ENCODE assay signal across 16 mouse cellular contexts in genomic region chr1:152609547-152609946, GRCm38 (mm10).
DNase-seq lines count a peak whose midpoint lies in the region; ATAC-seq and TF ChIP-seq lines count a peak whose summit lies in the region.
"Had no signal": no experiment of that assay in that cellular context is flagged by ENCODE, and none has a peak within 500 bp of the region (broad histone marks: within the 10 kb centered on the region; RNA-seq: fewer than 3 reads in every experiment).

No protein-coding gene starts in this region.

- peaks cover 3% of the 10 kb centered on the region; the same call in 1 of the 2 replicates for H3K36me3 ChIP-seq in liver, embryonic 12.5 days
- peaks cover 31% of the 10 kb centered on the region for H3K36me3 ChIP-seq in heart, postnatal 0 days (replicated peaks; ENCODE audit: control insufficient read depth, insufficient read depth, low read length)
- no peaks in the 10 kb centered on the region for H3K36me3 ChIP-seq in forebrain, postnatal 0 days (ENCODE audit: insufficient read depth)
- H3K36me3 ChIP-seq: hindbrain, embryonic 13.5 days had no signal

- DNase-seq in heart, adult 11 months, result peak; percentile 93
- no peak for DNase-seq in heart, postnatal 25 days (ENCODE audit: low spot score)
- DNase-seq in liver, result no peak
- DNase-seq in heart, postnatal 0 days (ENCODE audit: low spot score), result no peak
- peak; percentile 48 to 62 for DNase-seq in kidney, postnatal 4 days
- no peak for DNase-seq in forebrain, postnatal 0 days
- DNase-seq in right cerebral cortex, adult 18-20 months, result no peak
- DNase-seq: midbrain, embryonic 14.5 days; retina, postnatal 1 day; spleen, adult 18-20 months; thymus, adult 18-20 months had no signal

- peaks cover 49% of the 10 kb centered on the region for H3K4me1 ChIP-seq in liver, embryonic 12.5 days
- H3K4me1 ChIP-seq in heart, postnatal 0 days (ENCODE audit: control insufficient read depth, insufficient read depth), result peaks cover 65% of the 10 kb centered on the region
- H3K4me1 ChIP-seq in forebrain, postnatal 0 days (ENCODE audit: insufficient read depth), result 0 out of 2 replicates have a peak, but pooled peaks cover 7% of the 10 kb centered on the region

- WGBS in liver, embryonic 12.5 days (ENCODE audit: insufficient replicate concordance), result 68% methylated on average over 10 of the region's 10 CpGs
- 25% methylated on average over 10 of the region's 10 CpGs for WGBS in heart, postnatal 0 days
- WGBS in forebrain, postnatal 0 days, result 63% methylated on average over 10 of the region's 10 CpGs

- H3K9me3 ChIP-seq in liver, embryonic 12.5 days (replicated peaks), result no peaks in the 10 kb centered on the region
- H3K9me3 ChIP-seq in heart, postnatal 0 days (replicated peaks; ENCODE audit: control insufficient read depth, low read length), result no peaks in the 10 kb centered on the region
- H3K9me3 ChIP-seq in forebrain, postnatal 0 days (ENCODE audit: low read length), result no peaks in the 10 kb centered on the region
- H3K9me3 ChIP-seq: hindbrain, embryonic 13.5 days had no signal

- no peak for TF ChIP-seq EP300 in heart, postnatal 0 days (IDR thresholded peaks at IDR 0.05; ENCODE audit: low read depth)

- H3K4me3 ChIP-seq in liver, embryonic 12.5 days, result no peak overlapping the region
- no peak overlapping the region for H3K4me3 ChIP-seq in heart, postnatal 0 days (ENCODE audit: low read depth, low read length)
- no peak overlapping the region for H3K4me3 ChIP-seq in forebrain, postnatal 0 days (ENCODE audit: low read depth, low read length)
- H3K4me3 ChIP-seq: hindbrain, embryonic 13.5 days; left cerebral cortex, adult 2 months had no signal

- no peak overlapping the region for H3K4me2 ChIP-seq in liver, embryonic 12.5 days
- H3K4me2 ChIP-seq in heart, postnatal 0 days (ENCODE audit: low read depth, low read length), result no peak overlapping the region
- no peak overlapping the region for H3K4me2 ChIP-seq in forebrain, postnatal 0 days (ENCODE audit: low read depth)
- H3K4me2 ChIP-seq: hindbrain, embryonic 13.5 days had no signal

- 0 out of 2 replicates have a peak, but pooled peaks have one; percentile 36 for ATAC-seq in liver, embryonic 12.5 days
- peak; percentile 60 for ATAC-seq in heart, postnatal 0 days (ENCODE audit: insufficient read depth, low read depth)
- no peak for ATAC-seq in forebrain, postnatal 0 days
- ATAC-seq: forebrain, embryonic 14.5 days; Patski had no signal

- intact Hi-C loops in heart, postnatal 25 days (cut with DNase I), result no loop called here

- TF ChIP-seq CTCF in heart, postnatal 0 days (IDR thresholded peaks at IDR 0.05; ENCODE audit: low read depth), result no peak
- no peak for TF ChIP-seq CTCF in forebrain, postnatal 0 days (IDR thresholded peaks at IDR 0.05; ENCODE audit: low read depth)

- H3K27ac ChIP-seq in liver, embryonic 12.5 days, result no peak overlapping the region
- peak overlapping the region; percentile 49; the same call in 1 of the 2 replicates for H3K27ac ChIP-seq in heart, postnatal 0 days (ENCODE audit: low read depth)
- H3K27ac ChIP-seq in forebrain, postnatal 0 days (ENCODE audit: low read depth, low read length), result no peak overlapping the region
- H3K27ac ChIP-seq: hindbrain, embryonic 13.5 days; left cerebral cortex, adult 2 months had no signal

- H3K27me3 ChIP-seq in liver, embryonic 12.5 days (replicated peaks), result 0 out of 2 replicates have a peak, but pooled peaks cover 9% of the 10 kb centered on the region
- no peaks in the 10 kb centered on the region for H3K27me3 ChIP-seq in heart, postnatal 0 days (ENCODE audit: control insufficient read depth, insufficient read depth, low read length)
- no peaks in the 10 kb centered on the region for H3K27me3 ChIP-seq in forebrain, postnatal 0 days (ENCODE audit: insufficient read depth, low read length)
- H3K27me3 ChIP-seq: hindbrain, embryonic 13.5 days; Patski had no signal

- H3K9ac ChIP-seq in liver, embryonic 12.5 days, result no peak overlapping the region
- H3K9ac ChIP-seq in heart, postnatal 0 days (replicated peaks; ENCODE audit: low read depth, low read length), result no peak overlapping the region
- H3K9ac ChIP-seq in forebrain, postnatal 0 days, result no peak overlapping the region
- H3K9ac ChIP-seq: hindbrain, embryonic 13.5 days had no signal

Comparison
In these comparisons a context has a peak if more than half of its experiments do, and no peak if none do; other contexts are left out.
1. DNase-seq: peak in heart, adult 11 months (single experiment) and kidney, postnatal 4 days (2 of 2); none in heart, postnatal 25 days (single experiment), liver (single experiment), heart, postnatal 0 days (single experiment), forebrain, postnatal 0 days (single experiment) and right cerebral cortex, adult 18-20 months (single experiment).